Mouse (Mus musculus): ENCODE measurements at regions not wholly inside any gene's neighbourhood (a gene's known extent, or its start where the extent isn't known, plus 50 kb on each side); places are given as distances from the start of the nearest gene placed in this dataset.

- Histone ChIP-seq H3K4me1 (0 out of 2 replicates have a peak, but pooled peaks cover 6% of the 10 kb centered on the region), H3K27ac (no peak overlapping the region), H3K4me3 (no peak overlapping the region), H3K9me3 (no peaks in the 10 kb centered on the region), H3K36me3 (no peaks in the 10 kb centered on the region), H3K4me2 (no peak overlapping the region), H3K27me3 (no peaks in the 10 kb centered on the region), H3K9ac (no peak overlapping the region)
- 82% methylated on average over 5 of the region's 5 CpGs for WGBS
- ATAC-seq (ENCODE audit: insufficient number of reproducible peaks, insufficient read depth, low FRiP score, low TSS enrichment, low read depth): no peak
Measured at GRCm38 (mm10) chr2:171295603-171296002, 564.0 kb downstream of the Dok5 start.

GRCm38 (mm10) chr2:171292579-171292978 is 561.0 kb downstream of the Dok5 start:
- Histone ChIP-seq H3K4me2 (no peak overlapping the region), H3K9me3 (no peaks in the 10 kb centered on the region), H3K27me3 (no peaks in the 10 kb centered on the region), H3K27ac (no peak overlapping the region), H3K4me1 (no peaks in the 10 kb centered on the region), H3K9ac (no peak overlapping the region), H3K36me3 (no peaks in the 10 kb centered on the region), H3K4me3 (no peak overlapping the region)
- no peak for ATAC-seq (ENCODE audit: insufficient number of reproducible peaks, insufficient read depth, low FRiP score, low TSS enrichment, low read depth)

GRCm38 (mm10) chr2:171285719-171286394 is 554.2 kb downstream of the Dok5 start:
- Histone ChIP-seq H3K4me3 (no peak overlapping the region), H3K27ac (no peak overlapping the region), H3K36me3 (no peaks in the 10 kb centered on the region), H3K9ac (no peak overlapping the region), H3K4me2 (no peak overlapping the region), H3K27me3 (no peaks in the 10 kb centered on the region; the same call in 1 of the 2 replicates), H3K9me3 (0 out of 2 replicates have a peak, but pooled peaks cover 8% of the 10 kb centered on the region), H3K4me1 (no peaks in the 10 kb centered on the region)
- ATAC-seq (ENCODE audit: insufficient number of reproducible peaks, insufficient read depth, low FRiP score, low TSS enrichment, low read depth): no peak
- 35% methylated on average over 6 of the region's 6 CpGs for WGBS

DNA sequence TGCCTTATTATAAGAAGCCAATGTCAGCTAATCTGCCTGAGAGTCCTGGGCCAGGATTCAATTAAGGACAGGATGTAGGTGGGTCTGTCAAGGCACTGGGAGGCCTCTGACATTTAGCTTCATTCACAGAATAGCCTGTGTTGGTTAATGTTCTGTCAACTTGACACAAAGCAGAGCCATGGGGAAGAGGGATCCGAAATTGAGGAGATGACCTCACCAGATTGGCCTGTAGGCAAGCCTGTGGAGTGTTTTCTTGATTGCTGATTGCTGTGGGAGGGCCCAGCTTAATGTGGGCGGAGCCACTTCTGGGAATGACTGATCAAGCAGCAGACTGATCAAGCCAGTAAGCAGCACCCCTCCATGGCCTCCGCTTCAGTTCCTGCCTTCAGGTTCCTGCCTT is 548.5 kb downstream of the Dok5 start:
- no peak overlapping the region for H3K9ac ChIP-seq
- WGBS: 61% methylated on average over 3 of the region's 3 CpGs
- no peaks in the 10 kb centered on the region for H3K36me3 ChIP-seq

GRCm38 (mm10) chr2:171279319-171279718 is 547.7 kb downstream of the Dok5 start:
- Histone ChIP-seq H3K4me3 (no peak overlapping the region), H3K9me3 (0 out of 2 replicates have a peak, but pooled peaks cover 8% of the 10 kb centered on the region), H3K27ac (no peak overlapping the region), H3K4me2 (no peak overlapping the region), H3K9ac (no peak overlapping the region), H3K36me3 (no peaks in the 10 kb centered on the region), H3K27me3 (no peaks in the 10 kb centered on the region), H3K4me1 (no peaks in the 10 kb centered on the region)
- WGBS: 84% methylated on average over 3 of the region's 3 CpGs
- no peak for ATAC-seq (ENCODE audit: insufficient number of reproducible peaks, insufficient read depth, low FRiP score, low TSS enrichment, low read depth)

More for the DNA sequence above, 548.5 kb downstream of the Dok5 start:
- H3K4me1 ChIP-seq: no peaks in the 10 kb centered on the region
- no peak for ATAC-seq (ENCODE audit: insufficient number of reproducible peaks, insufficient read depth, low FRiP score, low TSS enrichment, low read depth)
- H3K4me3 ChIP-seq: no peak overlapping the region
- H3K27ac ChIP-seq: no peak overlapping the region
- H3K4me2 ChIP-seq: no peak overlapping the region
- H3K9me3 ChIP-seq: 0 out of 2 replicates have a peak, but pooled peaks cover 8% of the 10 kb centered on the region
- H3K27me3 ChIP-seq: no peaks in the 10 kb centered on the region

GRCm38 (mm10) chr2:171253194-171253593 is 521.6 kb downstream of the Dok5 start:
- 53% methylated on average over 10 of the region's 10 CpGs for WGBS
- 0 out of 2 replicates have a peak overlapping the region, but pooled peaks have one; percentile 14 for H3K4me2 ChIP-seq
- no peak overlapping the region for H3K4me3 ChIP-seq
- no peaks in the 10 kb centered on the region for H3K27me3 ChIP-seq
- no peak overlapping the region for H3K9ac ChIP-seq
- no peak for ATAC-seq (ENCODE audit: insufficient number of reproducible peaks, insufficient read depth, low FRiP score, low TSS enrichment, low read depth)
- peaks cover 11% of the 10 kb centered on the region; the same call in 1 of the 2 replicates for H3K4me1 ChIP-seq
- no peaks in the 10 kb centered on the region for H3K9me3 ChIP-seq
- no peak overlapping the region for H3K27ac ChIP-seq
- no peaks in the 10 kb centered on the region for H3K36me3 ChIP-seq

GRCm38 (mm10) chr2:171245391-171245790 is 513.8 kb downstream of the Dok5 start:
- H3K27ac ChIP-seq: no peak overlapping the region
- H3K4me3 ChIP-seq: no peak overlapping the region
- H3K27me3 ChIP-seq: no peaks in the 10 kb centered on the region
- no peaks in the 10 kb centered on the region for H3K36me3 ChIP-seq
- H3K4me2 ChIP-seq: no peak overlapping the region
- no peak for ATAC-seq (ENCODE audit: insufficient number of reproducible peaks, insufficient read depth, low FRiP score, low TSS enrichment, low read depth)
- no peaks in the 10 kb centered on the region for H3K4me1 ChIP-seq
- H3K9ac ChIP-seq: no peak overlapping the region
- H3K9me3 ChIP-seq: no peaks in the 10 kb centered on the region
- WGBS: 74% methylated on average over 4 of the region's 4 CpGs

DNA sequence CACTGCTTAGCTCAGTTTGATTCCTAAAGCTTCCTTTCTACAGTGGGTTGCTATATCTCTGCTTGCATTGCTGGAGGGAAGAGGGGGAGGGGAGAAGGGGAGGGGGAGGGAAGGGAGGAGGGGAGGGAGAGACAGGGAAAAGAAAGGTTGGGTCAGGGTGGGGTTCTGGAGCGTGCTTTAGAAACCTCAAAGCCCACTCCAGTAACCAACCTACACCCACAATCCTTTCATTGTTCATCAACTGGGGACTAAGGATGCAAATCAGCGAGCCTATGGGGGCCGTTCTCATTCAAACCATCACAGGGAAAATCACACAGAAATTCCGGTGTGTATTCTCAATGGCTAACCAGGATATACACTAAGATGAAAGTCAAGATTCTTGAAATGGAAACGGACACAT is 510.7 kb downstream of the Dok5 start:
- Histone ChIP-seq H3K27ac (no peak overlapping the region), H3K36me3 (no peaks in the 10 kb centered on the region), H3K9me3 (no peaks in the 10 kb centered on the region), H3K4me3 (no peak overlapping the region), H3K9ac (no peak overlapping the region), H3K4me1 (no peaks in the 10 kb centered on the region), H3K4me2 (no peak overlapping the region), H3K27me3 (no peaks in the 10 kb centered on the region)
- no peak for ATAC-seq (ENCODE audit: insufficient number of reproducible peaks, insufficient read depth, low FRiP score, low TSS enrichment, low read depth)
- 62% methylated on average over 5 of the region's 5 CpGs for WGBS

DNA sequence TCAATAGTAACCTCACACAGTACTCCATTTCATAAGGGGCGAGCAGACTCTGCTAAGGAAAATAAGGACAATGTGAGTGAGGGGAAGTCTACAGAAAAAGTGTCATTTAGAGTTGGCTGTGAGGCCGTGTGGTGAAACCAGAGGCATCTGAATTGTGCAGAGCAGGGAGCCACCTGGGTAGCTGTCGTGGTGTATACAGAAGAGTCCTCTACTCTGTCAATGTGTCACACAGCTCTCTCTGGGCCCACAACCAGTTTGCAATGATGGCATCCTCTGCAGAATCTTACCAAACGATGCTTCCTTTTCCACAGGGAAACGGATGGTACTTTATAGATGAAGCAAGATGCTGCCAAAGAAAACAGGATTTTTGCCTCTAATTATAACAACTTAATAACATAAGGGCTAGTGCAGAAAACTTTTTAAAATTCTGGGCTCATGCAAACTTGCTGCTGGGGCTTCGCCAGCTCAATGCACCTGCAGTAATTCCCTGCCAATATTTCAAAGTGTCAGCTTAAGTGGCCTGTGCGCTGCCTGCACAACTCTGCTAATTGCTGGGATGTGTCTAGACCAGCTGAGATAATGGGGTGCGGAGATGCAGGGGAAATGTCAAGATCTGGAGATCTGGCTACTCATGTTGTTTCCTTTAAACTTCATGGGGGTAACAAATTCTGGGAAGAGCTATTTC is 505.8 kb downstream of the Dok5 start:
- Histone ChIP-seq H3K4me2 (no peak overlapping the region), H3K27me3 (no peaks in the 10 kb centered on the region), H3K36me3 (no peaks in the 10 kb centered on the region), H3K4me1 (no peaks in the 10 kb centered on the region), H3K4me3 (no peak overlapping the region), H3K9me3 (no peaks in the 10 kb centered on the region), H3K9ac (no peak overlapping the region), H3K27ac (no peak overlapping the region)
- ATAC-seq (ENCODE audit: insufficient number of reproducible peaks, insufficient read depth, low FRiP score, low TSS enrichment, low read depth): no peak
- WGBS: 69% methylated on average over 8 of the region's 8 CpGs

DNA sequence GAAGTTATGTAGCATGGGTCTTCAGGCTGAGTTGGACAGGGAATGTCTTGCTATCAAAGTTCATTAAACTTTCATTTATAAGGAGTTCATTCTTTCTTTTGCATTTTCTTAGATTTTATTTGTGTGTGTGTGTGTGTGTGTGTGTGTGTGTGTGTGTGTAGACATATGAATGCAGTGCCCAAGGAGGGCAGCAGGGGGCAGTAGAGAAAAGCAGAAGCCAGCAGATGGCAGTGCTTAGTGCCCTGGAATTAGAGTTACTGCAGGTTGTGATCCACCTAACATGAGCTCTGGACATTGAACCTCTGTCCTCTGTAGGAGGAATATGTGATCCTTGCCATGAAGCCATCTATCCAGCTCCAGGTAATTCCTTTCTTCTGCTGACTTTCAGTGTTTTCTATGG is 501.2 kb downstream of the Dok5 start:
- Histone ChIP-seq H3K4me3 (no peak overlapping the region), H3K4me1 (no peaks in the 10 kb centered on the region), H3K36me3 (no peaks in the 10 kb centered on the region), H3K27me3 (no peaks in the 10 kb centered on the region), H3K27ac (no peak overlapping the region), H3K4me2 (no peak overlapping the region), H3K9me3 (no peaks in the 10 kb centered on the region), H3K9ac (no peak overlapping the region)
- ATAC-seq (ENCODE audit: insufficient number of reproducible peaks, insufficient read depth, low FRiP score, low TSS enrichment, low read depth): no peak

- H3K36me3 ChIP-seq: no peaks in the 10 kb centered on the region
- H3K27me3 ChIP-seq: no peaks in the 10 kb centered on the region
- no peaks in the 10 kb centered on the region for H3K4me1 ChIP-seq
- WGBS: 78% methylated on average over 7 of the region's 7 CpGs
- H3K9me3 ChIP-seq: no peaks in the 10 kb centered on the region
- no peak overlapping the region for H3K4me3 ChIP-seq
- H3K27ac ChIP-seq: no peak overlapping the region
- ATAC-seq (ENCODE audit: insufficient number of reproducible peaks, insufficient read depth, low FRiP score, low TSS enrichment, low read depth): no peak
- H3K4me2 ChIP-seq: no peak overlapping the region
- H3K9ac ChIP-seq: no peak overlapping the region
Measured at GRCm38 (mm10) chr2:171231288-171232050, 499.9 kb downstream of the Dok5 start.

DNA sequence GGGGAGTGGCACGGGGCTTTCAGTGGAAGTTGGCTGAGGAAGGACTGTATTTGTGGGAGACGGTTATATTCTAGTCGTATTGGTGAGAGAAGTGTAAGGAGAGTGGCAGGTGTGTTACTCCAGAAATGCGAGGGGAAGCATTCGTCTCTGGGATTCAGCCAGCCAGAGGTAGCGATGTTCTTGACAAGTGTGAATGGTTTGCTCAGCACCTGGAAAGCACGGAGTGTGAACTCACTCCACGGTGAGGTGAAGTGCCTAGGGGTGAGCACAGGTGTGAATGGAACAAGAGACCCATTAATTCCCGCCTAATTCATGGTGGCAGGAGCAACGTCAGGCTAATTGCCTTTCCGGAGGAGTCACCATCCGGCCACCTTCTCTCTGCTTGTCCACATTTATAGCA is 498.9 kb downstream of the Dok5 start:
- 75% methylated on average over 12 of the region's 12 CpGs for WGBS
- no peak for ATAC-seq (ENCODE audit: insufficient number of reproducible peaks, insufficient read depth, low FRiP score, low TSS enrichment, low read depth)
- Histone ChIP-seq H3K4me3 (no peak overlapping the region), H3K9me3 (no peaks in the 10 kb centered on the region), H3K27me3 (no peaks in the 10 kb centered on the region), H3K4me2 (no peak overlapping the region), H3K9ac (no peak overlapping the region), H3K27ac (no peak overlapping the region), H3K36me3 (no peaks in the 10 kb centered on the region), H3K4me1 (no peaks in the 10 kb centered on the region)
